Mouse (Mus musculus) cortical plate, adult 2 months (tissue): ENCODE measurements around the gene Rsc1a1. TPM values are rescaled to one million over a fixed set of nuclear protein-coding genes. Genes with fewer than 3 reads are reported as not detected.

ENCODE experiments used
- H3K27ac ChIP-seq: fragments of 200-500 bp; 2 replicates; pipeline ENCODE4 v1.5.1; 2012; ENCODE audit warnings: low read length, control low read depth, inconsistent platforms; ENCODE audit not compliant: insufficient read depth
- H3K4me1 ChIP-seq: fragments of 200-500 bp; 2 replicates; pipeline ENCODE4 v1.6.1; 2011; ENCODE audit warnings: low read length; ENCODE audit not compliant: control insufficient read depth, insufficient read depth
- H3K4me3 ChIP-seq: fragments of 200-500 bp; 2 replicates; pipeline ENCODE4 v1.5.1; 2011; ENCODE audit warnings: mild to moderate bottlenecking, low read length, control low read depth; ENCODE audit not compliant: insufficient read depth
- CTCF ChIP-seq: fragments of 200-500 bp; IDR thresholded peaks from 2 replicates; pipeline ENCODE4 v1.5.1; 2011; ENCODE audit warnings: mild to moderate bottlenecking, control low read depth, low read length; ENCODE audit not compliant: insufficient read depth; ENCODE audit errors: extremely low read depth
- POLR2A ChIP-seq: fragments of 200-500 bp; IDR thresholded peaks from 2 replicates; pipeline ENCODE4 v1.6.1; 2011; ENCODE audit warnings: mild to moderate bottlenecking, low read length, control low read depth; ENCODE audit not compliant: insufficient read depth; ENCODE audit errors: extremely low read depth
- polyA plus RNA-seq: library from polyadenylated mRNA; depleted of rRNA; stranded (reverse); fragments of >200 nt; gene quantifications from 2 replicates; pipeline ENCODE4 v1.2.3, GENCODE M21; 2012; rRNA removed

Gene Rsc1a1
- polyA plus RNA-seq, 1 experiment: 7.8 TPM

DNA sequence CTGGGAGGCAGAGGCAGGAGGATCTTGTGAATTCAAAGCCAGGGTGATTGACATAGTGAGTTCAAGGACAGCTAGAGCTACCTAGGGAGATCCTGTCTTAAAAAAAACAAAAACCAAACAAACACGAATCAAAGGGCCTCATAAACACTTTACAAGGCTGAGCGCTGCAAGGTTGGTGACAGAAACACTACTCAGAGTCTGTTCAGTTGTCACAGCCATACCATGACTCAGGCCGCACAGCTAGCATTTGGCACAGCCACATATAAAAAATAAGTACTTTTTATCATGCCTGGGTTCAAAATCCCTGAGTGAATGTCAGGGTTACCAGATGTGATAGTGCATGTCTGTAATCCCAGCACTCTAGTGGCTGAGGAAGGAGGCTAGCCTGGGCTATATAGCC is 38.2 kb downstream of the Rsc1a1 start:
- Histone ChIP-seq H3K4me3 (no peak overlapping the region), H3K27ac (no peak overlapping the region), H3K4me1 (peaks cover 1% of the 10 kb centered on the region; the same call in 1 of the 2 replicates)
- TF ChIP-seq POLR2A (no peak), CTCF (no peak)

DNA sequence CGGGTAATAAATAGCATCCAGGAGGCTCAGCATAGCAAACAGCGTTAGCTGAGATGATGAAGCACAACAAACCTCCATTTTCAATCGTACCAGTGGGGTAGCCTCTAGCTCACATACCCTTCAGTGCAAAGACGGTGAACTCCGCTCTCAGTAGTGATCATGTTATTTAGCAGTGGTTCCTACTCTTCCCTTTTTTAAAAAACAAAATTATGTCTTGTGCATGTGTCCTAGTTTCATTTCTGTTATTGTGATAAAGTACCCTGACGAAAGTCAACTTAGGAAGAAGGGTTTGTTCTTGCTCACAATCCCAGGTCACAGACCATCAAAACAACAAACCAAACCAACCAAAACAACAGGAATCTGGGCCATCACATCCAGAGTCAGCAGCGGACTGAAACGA is 39.4 kb downstream of the Rsc1a1 start:
- Histone ChIP-seq H3K27ac (no peak overlapping the region), H3K4me3 (no peak overlapping the region), H3K4me1 (peaks cover 1% of the 10 kb centered on the region; the same call in 1 of the 2 replicates)
- TF ChIP-seq CTCF: no peak
- TF ChIP-seq POLR2A: no peak

DNA sequence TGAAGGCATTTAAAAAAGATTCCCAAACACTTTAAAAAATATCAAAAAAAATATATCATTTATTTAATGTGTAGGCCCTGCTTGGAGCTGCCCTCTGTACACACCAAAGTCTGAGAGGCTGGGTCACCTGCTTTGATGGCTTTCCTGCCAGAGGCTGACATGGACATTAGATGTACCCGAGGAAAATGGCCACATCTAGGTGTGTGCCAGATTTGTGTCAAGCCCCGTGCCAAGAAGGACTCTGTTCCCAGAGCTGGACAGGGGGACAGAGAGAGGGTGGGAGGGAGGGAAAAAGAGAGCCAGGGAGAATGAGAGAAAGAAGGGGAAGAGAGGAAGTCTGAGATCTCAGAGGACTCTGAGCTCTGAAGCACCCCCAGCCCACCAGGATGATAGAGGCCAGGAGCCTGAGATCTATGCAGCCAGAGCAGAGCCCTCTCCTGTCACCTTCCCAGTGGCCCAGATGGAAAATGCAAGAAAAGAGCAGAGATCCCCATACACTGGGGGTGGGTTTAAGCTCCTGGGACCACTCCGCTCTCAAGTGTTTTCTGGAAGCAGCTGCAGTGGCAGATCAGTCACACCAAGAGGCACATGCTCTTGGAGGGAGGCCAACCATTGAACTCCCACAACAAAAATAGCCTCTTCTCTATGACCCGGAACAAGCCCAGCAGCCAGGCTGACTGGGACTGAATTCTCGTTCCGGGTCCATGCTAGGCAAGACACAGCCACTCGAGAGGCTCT is 42.1 kb downstream of the Rsc1a1 start:
- H3K4me1 ChIP-seq: no peaks in the 10 kb centered on the region
- no peak overlapping the region for H3K4me3 ChIP-seq
- TF ChIP-seq POLR2A: no peak
- no peak for TF ChIP-seq CTCF
- H3K27ac ChIP-seq: peak overlapping the region; percentile 74; the same call in 1 of the 2 replicates

DNA sequence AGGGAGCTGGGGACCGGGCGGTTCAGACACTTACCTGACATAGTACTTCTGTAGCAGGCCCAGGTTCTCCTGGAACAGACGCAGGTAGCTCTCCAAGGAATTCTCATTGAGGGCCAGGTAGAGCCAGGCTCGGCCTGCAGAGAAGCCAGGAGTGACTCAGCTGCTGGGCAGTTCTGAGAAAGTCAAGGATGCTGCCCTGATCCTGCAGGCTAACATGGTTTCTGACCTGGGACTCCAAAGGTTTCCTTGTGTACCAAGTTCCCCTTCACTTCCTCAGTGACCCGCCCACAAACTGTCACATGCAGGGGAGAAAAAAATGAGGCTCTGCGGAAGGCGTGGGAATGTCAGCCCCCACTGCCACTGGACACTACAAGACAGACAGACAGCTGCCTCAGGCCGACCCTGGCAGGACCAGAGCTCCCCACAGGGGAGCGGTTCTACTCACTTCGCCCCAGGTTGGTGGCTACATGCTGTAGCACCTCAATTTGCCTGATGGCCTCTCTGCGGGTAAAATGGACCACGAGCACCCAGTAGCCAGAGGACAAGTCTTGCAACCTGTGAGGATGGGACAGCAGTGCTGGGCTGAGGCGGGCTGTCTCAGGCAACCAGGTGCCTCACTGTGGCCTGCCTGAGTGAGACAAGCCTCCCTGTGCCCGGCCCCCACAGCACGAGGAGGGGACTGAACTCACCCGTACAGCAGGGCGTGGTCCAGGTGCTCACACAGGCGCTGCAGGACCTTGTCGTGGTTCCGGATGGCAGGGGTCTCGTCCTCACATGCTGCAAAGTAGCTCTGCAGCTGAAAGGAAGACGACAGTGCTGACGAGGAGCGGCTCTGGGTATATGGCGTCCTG is 43.2 kb downstream of the Rsc1a1 start:
- no peaks in the 10 kb centered on the region for H3K4me1 ChIP-seq
- 0 out of 2 replicates have a peak overlapping the region, but pooled peaks have one; percentile 61 for H3K27ac ChIP-seq
- TF ChIP-seq CTCF (no peak), POLR2A (no peak)

DNA sequence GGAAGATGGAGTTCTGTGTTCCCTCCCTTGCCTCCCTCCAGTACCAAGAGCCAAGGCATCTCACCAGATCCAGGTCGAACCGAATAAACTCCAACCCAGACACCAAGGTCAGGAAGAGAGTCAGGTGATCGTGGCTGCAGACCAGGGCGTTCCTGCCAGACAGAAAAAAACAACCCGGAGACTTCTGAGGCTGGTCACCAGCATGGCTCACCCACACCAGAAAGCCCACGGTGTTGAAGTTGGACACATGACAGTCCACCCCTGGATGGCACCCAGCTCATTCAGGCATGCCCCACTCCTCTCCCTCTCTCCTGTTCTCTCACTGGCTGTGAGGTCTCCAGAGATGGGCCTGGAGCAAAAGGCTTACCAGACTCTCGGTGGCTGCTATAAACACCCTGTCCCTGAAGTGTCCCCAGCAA is 44.0 kb downstream of the Rsc1a1 start:
- Histone ChIP-seq H3K27ac (no peak overlapping the region), H3K4me1 (no peaks in the 10 kb centered on the region), H3K4me3 (no peak overlapping the region)
- no peak for TF ChIP-seq POLR2A
- no peak for TF ChIP-seq CTCF

More for the DNA sequence above, 43.2 kb downstream of the Rsc1a1 start:
- H3K4me3 ChIP-seq: no peak overlapping the region

DNA sequence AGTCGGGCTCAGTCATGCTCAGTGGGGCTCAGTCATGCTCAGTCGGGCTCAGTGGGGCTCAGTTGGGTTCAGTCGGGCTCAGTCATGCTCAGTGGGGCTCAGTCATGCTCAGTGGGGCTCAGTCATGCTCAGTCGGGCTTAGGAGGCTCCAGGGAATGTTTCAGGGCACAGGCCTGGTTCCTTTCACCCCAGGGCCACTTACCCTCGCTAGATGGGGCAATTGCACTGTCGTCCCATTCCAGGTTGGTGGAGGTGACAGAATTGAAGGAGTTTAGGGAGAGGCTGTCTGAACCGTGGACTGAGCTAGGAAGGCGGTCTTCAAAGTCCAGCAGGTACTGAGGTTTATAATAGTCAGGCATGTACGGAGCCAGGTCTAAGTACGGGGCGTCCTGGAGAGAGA is 45.9 kb downstream of the Rsc1a1 start:
- TF ChIP-seq CTCF: no peak
- no peak for TF ChIP-seq POLR2A
- Histone ChIP-seq H3K4me3 (no peak overlapping the region), H3K4me1 (no peaks in the 10 kb centered on the region), H3K27ac (no peak overlapping the region)

DNA sequence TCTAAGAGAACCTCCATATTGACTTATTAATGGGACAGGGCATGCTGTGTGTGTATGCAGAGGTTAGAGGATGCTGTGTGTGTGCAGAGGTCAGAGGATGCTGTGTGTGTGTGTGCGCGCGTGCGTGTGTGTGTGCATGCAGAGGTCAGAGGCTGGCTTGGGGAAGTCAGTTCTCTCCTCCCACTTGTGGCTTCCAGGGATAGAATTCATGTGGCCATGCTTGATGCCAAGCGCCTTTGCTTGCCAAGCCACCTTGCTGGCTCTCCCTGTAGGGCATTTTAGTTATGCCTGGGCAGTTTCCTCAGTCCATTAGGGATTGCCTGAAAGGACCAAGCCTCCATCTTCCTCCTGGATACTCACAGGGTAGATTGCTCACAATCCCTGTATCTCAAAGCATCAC is 48.7 kb downstream of the Rsc1a1 start:
- no peak overlapping the region for H3K27ac ChIP-seq
- no peaks in the 10 kb centered on the region for H3K4me1 ChIP-seq
- TF ChIP-seq POLR2A: no peak
- no peak for TF ChIP-seq CTCF
- no peak overlapping the region for H3K4me3 ChIP-seq

- no peak overlapping the region for H3K4me3 ChIP-seq
- H3K4me1 ChIP-seq: no peaks in the 10 kb centered on the region
- TF ChIP-seq POLR2A (no peak), CTCF (no peak)
- H3K27ac ChIP-seq: no peak overlapping the region
These were observed 49.4 kb downstream of the Rsc1a1 start for GRCm38 (mm10) chr4:141635991-141636390.

Other genes with a start within 250 kb of the Rsc1a1 start
- 13.3 and 14.2 TPM in 2 replicates for gene Srarp, start 249.5 kb downstream of the Rsc1a1 start, polyA plus RNA-seq
- gene Zbtb17, start 240.9 kb downstream of the Rsc1a1 start, polyA plus RNA-seq: 45.1 and 47.2 TPM in 2 replicates
- 12.4 and 13.0 TPM in 2 replicates for gene Spen, start 147.0 kb downstream of the Rsc1a1 start, polyA plus RNA-seq
- 1.0 and 1.3 TPM in 2 replicates for gene Fblim1, start 79.5 kb downstream of the Rsc1a1 start, polyA plus RNA-seq
- gene Tmem82, start 67.0 kb downstream of the Rsc1a1 start, polyA plus RNA-seq: 0.40 and 0.68 TPM in 2 replicates
- 6.5 and 6.7 TPM in 2 replicates for gene Slc25a34, start 61.8 kb downstream of the Rsc1a1 start, polyA plus RNA-seq
- 134 and 138 TPM in 2 replicates for gene Plekhm2, start 20.7 kb downstream of the Rsc1a1 start, polyA plus RNA-seq
- gene Ddi2, start 37.8 kb upstream of the Rsc1a1 start, polyA plus RNA-seq: 20.7 and 21.1 TPM in 2 replicates
- 2.2 and 2.4 TPM in 2 replicates for gene Agmat, start 61.1 kb upstream of the Rsc1a1 start, polyA plus RNA-seq
- 30.1 and 31.8 TPM in 2 replicates for gene Dnajc16, start 105.3 kb upstream of the Rsc1a1 start, polyA plus RNA-seq
- gene Casp9, start 108.0 kb upstream of the Rsc1a1 start, polyA plus RNA-seq: 20.8 and 21.6 TPM in 2 replicates
- gene Cela2a, start 140.6 kb upstream of the Rsc1a1 start, polyA plus RNA-seq: 0.13 and 0.17 TPM in 2 replicates
- not detected in 2 replicates for gene Ctrc, start 160.8 kb upstream of the Rsc1a1 start, polyA plus RNA-seq
- gene Efhd2, start 189.3 kb upstream of the Rsc1a1 start, polyA plus RNA-seq: 360 and 365 TPM in 2 replicates